Mouse (Mus musculus): ENCODE results near the gene Eml4.

DNA sequence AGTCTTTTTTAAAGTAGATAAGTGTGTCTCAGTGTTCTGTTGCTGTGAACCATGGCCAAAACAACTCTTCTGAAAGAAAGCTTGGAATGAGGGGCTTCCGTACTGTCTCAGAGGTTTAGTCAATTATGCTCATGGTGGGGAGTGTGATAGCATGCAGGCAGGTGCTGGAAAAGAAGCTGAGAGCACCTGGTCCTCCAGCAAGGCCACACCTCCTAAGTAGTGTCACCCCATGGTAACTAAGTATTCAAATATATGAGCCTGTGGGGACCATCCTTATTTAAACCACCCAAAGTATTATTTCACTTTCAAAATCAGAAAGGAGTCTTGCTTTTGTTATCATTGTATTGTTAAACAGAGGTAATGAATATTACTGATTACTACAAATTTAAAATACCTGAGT, 48.0 kb downstream of the Eml4 start:
- TF ChIP-seq CTCF (IDR thresholded peaks at IDR 0.05; ENCODE audit: low read depth, low read length) (no peak), POLR2A (IDR thresholded peaks at IDR 0.05; ENCODE audit: extremely low read depth, insufficient read depth, low read length) (no peak)
